Mouse (Mus musculus): ENCODE data around the gene Phactr3.
A peak's percentile ranks its signal among the peaks of the same experiment; 100 is the strongest.

Phactr3 gene

DNA sequence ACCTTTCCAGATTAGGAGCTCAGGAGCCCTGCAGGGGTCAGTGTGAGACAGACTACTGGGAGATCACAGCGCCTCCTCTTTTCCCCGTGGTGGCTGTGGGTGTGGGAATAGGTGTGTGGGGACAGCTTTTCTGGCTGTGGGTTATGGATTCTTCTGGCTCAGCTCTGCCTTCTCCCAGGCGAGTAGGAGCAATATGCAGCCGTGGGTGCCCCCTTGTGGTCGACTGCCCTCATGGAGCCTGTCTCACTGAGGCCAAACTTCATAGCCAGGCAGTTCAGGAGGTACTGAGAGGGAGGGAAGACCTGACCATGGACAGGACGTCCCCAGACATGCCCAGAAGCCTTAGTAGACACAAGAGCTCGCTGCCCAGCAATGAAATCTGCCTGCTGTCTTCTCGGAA lies 145.6 kb downstream of the Phactr3 start:
- DNase-seq, result peak; percentile 93

DNA sequence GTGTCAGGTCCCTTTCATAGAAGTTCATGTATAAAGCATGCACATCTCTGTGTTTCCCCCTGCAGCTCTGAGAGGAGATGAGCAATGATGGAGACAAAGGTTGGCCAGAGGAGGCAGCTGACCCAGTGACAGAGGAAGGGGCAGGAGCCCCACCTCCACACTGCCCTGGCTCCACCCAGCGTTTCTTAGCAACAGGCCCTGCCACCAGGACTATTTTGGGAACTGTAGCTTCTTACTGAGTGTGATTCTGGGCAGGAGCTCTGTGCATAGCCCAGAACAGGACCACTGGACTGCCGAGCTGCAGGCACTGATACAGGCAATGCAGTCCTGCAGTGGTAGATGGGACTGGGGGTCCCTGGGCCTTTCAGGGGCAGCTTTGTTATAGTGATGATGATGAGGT lies 146.7 kb downstream of the Phactr3 start:
- no peak for DNase-seq

DNA sequence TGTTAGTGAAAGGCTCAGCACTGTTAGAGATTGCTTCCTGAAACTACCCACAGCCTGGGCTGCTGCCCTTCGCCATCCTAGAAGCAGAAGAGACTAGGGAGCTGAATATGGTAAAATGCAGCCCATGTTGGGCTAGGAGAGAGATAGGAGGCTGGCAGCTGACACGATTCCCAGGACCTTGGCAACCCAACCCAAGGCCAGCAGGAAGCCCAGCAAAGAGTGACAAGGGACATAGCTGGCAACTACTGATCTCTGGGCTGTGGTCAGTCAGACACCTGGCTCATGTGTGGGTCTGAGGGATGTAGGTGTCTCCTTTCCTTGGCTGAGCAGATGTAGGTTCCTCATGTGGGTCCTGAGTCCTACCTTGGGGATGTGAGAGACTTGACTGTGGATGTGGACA lies 152.0 kb downstream of the Phactr3 start:
- DNase-seq, result no peak

DNA sequence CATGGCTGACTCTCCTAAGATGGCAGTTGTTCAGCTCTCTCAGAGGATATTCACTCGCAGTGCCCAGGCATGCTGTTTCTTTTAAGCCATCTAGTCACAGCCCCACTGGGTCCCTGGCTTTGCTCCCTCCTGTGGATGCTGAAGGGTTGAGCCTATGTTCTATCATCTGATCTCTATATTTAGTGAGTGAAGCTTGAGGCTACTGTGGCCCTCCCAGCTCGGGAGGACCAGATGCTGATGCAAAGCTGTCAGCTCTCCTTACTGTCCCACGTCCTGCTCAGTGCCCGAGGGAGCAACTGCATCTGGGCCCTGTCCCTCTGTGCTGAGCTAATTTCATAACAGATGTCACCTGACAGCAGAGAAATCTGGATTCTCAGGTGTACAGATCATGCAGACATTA lies 153.6 kb downstream of the Phactr3 start:
- no peak for DNase-seq

DNA sequence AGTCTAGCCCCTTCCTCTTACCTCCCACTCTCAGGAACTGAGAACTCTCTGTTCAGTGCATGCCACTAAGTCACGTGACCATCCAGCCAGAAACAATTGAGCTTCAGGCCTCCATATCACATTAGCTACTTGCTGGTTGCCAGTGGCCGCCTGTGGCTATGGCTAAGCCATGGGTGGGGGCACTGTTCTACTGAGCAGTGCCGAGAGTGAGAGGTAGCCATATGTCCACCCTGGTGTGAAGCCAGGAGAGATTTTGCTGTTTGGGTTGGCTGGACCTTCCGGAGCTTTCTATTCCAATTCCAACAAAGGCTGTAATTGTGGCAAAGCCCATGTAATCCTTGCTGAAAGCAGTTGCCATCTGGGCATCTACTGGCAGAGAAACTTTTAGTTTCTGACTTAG lies 155.4 kb downstream of the Phactr3 start:
- no peak for DNase-seq

DNA sequence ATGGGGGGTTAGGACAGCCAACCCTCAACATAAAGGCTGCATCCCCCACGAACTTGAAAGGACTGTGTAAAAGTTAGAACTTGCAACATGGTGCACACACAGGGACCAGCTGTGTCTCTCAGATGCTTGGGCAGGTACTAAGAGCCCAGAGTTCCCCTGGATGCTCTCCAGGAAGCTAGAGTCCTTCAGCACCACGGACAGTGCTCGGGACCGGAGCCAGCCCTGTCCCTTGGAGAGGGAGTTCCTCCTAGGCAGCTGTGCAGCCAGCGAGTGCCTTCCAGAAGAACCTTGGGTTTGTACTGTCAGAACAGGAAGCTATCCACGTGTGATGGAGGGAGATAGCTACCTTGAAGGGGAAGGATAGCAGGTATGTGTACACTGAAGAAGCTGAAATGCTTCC lies 158.4 kb downstream of the Phactr3 start:
- DNase-seq, result no peak

DNA sequence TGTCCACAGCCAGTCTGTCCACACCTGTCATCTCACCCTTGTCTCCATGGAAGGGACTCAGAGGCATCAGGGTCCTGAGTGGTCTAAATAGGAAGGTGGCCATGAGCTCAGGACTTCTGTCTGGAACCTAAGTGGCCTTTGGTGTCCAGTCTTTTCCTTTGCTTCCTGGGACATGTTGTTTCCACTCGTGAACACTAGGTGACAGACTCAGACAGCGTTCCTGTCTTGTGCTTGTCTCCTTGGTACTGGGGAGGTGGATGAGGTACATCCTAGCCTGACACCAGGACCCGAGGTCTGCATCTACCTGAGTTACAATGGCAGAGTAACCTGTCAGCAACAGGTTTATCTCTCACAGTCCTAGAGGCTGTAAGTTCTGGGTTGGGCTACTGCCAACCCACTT lies 162.4 kb downstream of the Phactr3 start:
- no peak for DNase-seq

DNA sequence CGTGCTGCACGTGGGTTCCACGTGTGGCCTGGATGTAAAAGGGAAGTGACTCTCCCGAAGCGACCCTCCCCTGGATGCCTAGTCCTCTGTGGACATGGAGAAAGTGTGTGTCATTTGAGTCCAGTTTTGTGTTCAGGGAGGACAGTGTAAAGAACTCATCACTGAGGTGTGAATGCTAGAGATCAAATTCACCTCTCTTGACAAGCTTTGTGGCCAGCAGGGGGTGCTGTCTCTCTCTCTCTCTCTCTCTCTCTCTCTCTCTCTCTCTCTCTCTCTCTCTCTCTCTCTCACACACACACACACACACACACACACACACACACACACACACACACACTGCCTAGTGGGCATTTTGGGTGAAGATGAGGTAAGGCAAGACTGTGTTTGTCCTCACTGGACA lies 168.5 kb downstream of the Phactr3 start:
- no peak for DNase-seq

DNA sequence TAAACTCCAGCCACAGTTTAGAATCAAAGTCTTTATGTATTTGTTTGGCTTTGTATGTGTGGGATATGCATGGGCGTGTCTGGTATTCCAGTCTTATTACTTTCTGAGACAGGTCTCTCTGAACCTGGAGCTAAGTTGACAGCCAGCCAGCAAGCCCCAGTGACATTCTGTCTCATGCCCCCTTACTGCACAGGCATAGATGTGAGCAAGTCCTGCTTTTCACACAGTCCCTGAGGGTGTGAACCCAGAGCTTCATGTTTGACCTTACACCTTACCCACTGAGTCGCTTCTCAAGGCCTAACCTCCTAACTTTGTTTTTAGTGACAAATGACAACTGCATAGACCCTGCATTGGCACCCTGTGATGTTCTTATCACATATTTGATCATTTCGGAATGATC lies 169.9 kb downstream of the Phactr3 start:
- no peak for DNase-seq

DNA sequence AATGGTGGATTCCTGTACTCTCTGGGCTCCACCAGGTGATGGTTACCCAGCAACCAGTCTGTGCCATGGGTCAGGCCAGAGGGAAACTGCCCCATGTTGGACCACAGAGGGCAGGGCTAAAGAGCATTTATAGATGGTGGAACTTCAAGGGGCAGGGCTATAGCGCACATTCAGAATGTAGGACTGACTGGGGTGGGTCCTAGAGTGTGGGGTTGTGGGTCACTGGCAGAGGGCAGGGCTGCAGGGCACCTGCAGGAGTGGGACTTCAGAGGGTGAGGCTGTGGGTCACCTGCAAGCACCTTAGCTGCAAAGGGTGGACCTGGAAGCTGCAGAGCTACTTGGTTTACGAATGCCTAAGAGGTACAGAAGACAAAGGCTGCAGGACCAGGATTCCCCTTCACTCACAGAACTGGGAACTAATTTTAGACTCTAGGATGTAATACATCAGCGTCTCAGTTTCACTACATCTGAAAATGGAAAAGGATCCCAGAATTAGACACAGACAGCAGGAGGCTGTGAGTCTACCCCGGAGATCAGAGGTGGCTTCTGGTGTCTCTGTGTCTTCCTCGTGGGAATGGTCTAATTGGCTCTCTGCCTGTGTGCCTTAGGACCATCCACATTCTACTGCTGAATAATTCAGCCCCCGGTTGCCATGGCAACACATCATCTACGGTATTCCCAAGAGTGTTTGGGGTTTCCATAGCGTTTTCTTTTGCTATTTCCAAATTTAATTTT lies 184.8 kb downstream of the Phactr3 start:
- DNase-seq, result no peak

DNA sequence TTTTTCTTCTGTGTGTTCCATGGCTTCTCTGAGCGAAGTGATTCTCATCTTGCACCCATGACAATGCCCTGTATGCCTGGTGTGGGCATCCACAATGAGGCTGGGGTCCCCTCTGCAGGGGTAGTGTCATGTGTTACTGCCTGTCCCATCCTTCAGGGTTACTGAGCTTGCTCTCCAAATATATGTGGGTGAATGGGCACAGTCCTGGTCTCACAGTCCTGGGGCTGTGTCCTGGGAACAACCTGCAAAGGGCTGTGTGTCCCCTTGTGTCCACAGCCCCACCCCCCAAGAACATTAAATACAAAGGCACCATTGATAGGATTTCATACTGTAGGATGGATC lies 185.4 kb downstream of the Phactr3 start:
- DNase-seq, result no peak

DNA sequence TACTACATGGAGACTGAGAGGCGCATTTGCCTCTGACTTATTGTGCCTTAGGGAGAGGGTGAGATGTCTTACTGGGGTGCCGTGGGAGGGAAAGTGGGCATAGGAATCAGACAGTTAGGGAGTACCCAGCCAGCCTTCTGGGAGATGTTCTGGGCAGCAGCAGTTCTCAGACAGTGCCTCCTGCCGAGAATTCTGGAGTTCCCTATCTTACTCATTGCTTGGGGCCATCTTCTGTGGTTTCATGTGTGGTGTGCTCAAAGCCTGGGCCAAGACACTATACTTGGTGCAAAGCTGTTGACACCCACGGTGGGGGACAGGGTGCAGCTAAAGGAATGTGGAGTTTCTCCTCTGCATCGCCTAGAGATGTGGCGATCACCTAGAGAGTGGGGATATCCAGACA lies 185.9 kb downstream of the Phactr3 start:
- DNase-seq, result no peak

DNA sequence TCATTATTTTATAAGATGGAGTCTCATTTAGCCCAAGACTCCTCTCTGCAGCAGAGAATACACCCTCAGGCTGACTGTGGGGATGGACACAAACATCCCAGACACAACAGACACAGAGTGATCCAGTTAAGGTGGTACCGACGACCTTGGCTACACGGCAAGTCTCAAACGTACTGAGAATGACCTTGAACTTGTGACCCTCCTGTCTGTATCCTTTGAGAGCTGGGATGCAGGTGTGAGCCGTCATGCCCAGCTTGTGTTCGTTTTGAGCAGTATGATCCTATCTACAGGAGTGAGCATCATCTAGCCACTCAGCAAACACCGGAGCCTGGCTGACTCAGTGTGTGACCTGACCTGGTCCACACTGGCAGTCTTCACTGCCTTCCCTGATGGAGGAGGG lies 194.8 kb downstream of the Phactr3 start:
- peak; percentile 72 for DNase-seq

DNA sequence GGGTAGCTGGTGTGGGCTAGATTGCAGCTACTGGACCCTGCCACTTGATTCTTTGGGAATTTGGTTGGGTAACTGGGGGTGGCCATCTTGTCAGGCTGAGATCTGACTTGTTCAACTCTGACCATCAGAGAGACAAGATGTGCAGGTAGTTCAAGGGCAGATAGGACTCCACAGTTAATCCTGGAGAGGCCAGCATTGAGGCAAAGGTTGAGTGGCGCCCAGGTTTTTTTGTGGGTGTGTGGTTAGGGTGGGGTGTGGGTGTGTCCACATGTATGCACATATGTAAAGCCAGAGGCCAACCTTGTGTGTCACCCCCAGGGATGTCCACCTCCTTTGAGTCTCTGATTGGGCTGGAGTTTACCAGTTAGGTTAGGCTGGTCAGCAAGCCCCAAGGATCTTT lies 197.5 kb downstream of the Phactr3 start:
- DNase-seq, result peak; percentile 60

DNA sequence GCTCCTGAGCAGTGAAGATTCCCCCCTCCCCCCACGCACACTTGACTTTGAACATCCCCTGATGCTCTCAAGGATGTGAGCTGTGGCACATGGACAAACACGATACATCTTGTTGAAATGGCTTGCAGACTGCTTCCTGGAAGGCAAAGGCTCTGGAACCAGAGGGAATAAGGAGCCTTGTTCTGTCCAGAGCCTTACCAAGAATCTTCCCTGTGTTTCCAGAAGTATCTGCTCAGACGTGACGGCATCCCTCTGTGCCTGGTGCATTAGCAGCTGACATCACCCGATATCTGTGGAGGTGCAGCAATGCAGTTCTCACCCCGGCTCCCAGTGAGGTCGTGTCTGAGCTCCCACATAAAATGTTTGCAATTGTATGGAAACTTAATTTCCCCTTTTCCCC lies 201.0 kb downstream of the Phactr3 start:
- DNase-seq, result peak; percentile 74

DNA sequence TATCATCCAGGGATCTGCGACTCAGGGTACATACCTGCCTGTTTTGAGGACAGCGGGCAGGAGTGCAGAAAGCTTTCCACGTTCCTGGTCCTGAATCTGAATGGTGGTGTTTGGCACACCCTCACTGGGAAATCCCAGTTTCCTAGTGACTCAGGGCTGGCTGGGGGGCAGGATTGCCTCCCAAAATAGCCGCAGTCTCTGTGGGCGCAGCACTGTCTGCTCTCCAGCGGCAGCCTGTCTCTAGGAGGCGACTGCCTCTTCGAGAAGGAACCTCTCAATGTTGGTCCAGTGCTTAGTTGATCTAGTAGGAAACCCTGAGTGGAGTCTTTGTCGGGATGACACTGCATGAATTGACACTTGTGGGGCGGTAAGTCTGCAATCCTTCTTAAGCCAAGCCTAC lies 202.5 kb downstream of the Phactr3 start:
- DNase-seq, result peak; percentile 80

DNA sequence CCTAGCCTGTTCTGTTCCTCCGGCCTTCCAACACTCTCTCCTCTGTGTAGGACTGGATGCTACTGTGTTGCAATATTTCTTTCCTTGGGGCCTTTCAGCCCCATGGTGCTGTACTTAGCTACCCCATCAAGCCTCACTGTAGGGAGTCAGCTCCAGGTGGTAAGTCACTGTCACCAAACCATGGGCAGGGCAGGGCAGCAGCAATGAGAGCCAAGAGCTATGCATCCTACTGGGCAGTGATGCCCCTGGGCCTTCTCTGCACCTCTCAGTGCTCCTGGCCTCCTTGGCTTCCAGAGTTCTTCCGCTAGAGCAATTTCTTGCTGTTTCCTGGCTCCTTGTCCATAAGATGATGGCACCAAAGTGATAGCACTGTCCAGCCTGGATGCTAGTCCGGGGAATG lies 205.6 kb downstream of the Phactr3 start:
- peak; percentile 82 for DNase-seq

DNA sequence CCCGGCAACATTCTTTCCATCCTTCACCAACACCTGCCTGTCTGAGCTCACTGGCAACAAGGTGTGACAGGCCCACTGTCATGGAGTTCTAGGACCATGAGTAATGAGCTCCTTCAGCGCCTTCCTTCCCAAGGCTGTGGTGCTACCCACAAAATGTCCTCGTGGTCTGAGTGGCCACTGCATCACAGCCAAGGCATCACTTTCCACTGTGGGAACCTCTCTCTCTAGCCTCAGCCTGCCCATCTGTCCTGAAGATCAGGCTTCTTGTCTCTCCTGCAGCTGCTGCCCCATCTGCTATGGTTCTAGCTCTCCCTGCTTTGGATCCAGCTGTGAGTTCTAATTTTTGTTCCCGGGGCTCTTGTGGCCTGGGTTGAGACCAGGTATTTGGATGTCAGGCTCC lies 206.0 kb downstream of the Phactr3 start:
- peak; percentile 51 for DNase-seq

DNA sequence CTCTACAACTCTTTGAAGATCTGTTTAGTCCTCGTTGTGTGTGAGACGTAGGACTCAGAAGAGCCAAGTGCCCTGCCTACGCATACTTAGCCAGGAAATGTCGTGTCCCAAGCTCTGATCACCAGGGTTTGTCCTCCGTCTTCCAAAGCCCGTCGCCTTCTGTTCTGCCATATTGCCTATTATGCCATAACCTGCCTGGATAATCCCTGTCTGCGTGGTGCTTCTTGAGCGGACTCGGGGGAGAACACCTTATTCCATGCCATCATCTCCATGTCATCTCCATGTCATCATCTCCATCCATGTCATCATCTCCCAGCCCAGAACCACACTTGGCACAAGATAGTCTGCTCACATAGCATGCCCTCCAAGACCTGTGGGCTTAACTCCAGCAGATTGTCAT lies 207.3 kb downstream of the Phactr3 start:
- DNase-seq, result peak; percentile 79

DNA sequence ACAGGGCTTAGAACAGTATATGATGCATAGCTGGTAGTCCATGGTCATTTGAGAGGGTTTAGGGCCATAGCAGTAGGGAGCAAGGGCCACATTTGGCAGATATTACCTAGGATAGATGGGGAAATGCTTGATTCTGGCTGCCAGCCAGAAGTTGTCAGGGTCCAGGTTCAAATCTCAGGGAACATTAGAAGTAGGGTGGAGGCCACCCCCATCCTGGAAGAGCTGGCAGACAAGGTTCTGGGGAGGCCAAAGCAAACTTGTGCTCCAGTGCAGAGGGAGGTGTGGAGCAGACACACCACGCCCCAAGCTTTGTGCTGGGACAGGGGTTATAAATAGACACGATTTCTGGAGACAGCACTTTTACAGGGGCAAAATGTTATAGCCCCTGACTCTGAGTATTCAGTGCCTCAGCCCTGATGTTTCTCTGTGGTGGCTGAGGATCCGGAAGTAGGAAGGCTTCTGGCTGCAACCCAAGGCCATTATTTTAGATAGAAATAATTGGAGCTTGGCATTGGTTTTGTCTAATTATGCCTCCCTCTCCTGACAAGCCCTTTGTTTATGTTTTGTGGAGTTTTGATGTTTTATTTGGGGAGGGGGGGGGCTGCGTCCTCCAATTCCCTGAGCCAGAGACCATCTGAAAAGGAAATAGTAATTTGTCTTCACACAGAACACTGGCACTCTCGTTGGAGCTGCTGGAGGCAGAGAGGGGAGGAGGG lies 208.1 kb downstream of the Phactr3 start:
- peak; percentile 73 for DNase-seq

DNA sequence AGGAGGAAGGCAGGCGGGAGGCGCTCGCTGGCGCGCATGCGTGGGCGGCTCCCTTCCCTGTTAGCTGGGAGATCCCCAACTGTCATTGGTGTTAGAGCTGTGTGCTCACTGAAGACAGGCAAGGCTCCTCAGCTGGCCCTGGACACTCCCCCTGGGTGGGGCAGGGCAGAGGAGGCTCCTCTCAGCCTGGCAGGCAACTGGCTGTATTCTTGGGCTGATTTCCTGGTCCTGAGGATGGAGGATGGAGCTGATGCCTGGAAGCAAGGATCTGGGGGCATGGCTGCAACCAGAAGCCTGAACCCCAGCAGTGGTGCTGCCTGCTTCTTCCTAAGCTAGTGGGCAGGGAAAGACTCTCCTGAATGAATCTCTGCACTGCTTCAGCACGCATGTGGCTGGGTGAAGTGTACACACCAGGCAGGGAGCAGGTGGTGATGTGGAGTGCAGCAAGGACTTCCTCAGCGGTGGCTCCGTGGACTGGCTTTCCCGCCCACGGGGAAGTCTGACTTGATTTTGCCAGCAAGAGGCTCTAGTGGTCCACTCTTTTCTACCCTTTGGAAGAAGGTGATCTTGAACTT lies 208.8 kb downstream of the Phactr3 start:
- DNase-seq, result peak; percentile 97

DNA sequence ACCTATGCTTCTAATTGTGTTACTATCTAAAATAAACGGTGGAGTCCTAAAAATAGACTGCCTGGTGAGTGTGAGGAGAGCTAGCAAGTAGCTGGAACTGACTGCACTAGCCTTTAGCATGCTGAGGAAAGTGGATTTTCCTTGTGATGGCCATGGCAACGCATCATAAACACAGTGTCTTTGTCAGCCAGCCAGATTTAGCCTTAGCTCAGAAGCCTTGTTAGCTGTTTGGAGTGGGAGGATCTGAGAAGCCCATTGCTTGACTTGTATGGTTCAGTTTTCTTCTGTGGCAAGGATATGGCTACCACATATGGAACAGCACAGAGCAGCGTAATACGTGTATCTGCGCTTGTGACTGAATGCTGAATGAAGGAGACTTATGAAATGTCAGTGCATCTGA lies 210.8 kb downstream of the Phactr3 start:
- no peak for DNase-seq

DNA sequence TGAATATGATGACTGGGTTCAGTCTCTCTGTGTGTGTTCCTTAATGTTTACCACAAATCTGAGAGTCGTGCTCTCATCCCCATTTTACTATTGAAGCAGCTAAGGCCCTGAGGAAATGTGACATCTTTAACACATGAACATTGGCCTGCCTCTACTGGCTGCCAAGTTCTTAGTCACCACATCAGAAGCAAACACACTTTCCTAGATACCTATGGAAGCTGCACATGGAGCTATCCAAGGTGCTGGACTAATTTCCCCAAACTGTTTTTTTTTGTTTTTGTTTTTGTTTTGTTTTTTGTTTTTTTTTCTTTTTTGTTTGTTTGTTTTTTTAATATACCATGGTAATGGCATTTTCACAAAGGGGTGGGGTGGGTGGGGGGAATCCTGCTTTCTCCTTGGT lies 211.2 kb downstream of the Phactr3 start:
- no peak for DNase-seq

DNA sequence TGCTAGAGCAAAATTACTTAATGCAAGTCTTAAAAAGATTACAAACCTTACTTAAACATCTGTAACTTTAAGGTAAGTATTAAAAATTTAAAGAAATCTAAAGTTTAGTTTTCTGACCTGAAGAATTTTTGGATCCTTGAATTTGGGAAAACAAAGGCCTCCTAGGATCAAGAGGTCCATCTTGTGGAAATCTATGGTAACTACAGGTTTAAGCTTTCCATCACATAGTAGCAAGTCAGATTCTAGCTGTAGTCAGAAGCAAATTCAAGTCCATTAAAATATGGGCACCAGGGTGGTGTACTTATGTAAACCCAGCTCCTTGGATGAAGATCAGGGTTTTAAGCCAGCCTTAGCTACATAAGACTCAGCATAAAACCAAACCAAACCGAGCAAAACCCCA lies 219.1 kb downstream of the Phactr3 start:
- DNase-seq, result no peak

DNA sequence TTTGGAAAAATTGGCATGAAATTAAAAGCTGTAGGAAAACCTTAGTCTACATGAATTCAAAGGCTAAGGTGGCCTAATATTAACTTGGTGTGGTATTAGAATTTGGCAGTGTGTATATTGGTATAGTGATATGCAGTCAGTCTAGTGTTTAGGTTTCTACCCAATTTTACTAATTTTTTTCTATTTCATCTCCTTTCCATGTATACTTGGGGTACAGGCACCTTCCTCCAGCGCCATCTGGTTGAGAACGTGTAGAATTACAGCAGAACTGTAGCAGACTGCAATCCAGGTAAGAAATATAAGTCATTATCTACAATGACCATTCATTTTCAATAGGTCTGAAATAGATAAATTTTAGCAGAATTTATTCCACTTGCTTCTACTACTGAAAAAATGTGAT lies 220.3 kb downstream of the Phactr3 start:
- DNase-seq, result no peak
